Mouse (Mus musculus) cerebellum, adult 2 months (tissue): ENCODE measurements around the gene Spata31d1b. TPM values are rescaled to one million over a fixed set of nuclear protein-coding genes. Genes with fewer than 3 reads are reported as not detected.

Experiments used
- DNase-seq, 2 experiments: peaks; one replicate each; pipeline ENCODE4 v3.0.0; 2021
- H3K27ac ChIP-seq: fragments of 200-500 bp; 2 replicates; pipeline ENCODE4 v1.5.1; 2012; ENCODE audit warnings: low read length, control low read depth, inconsistent platforms; ENCODE audit not compliant: insufficient read depth
- H3K27me3 ChIP-seq: fragments of 200-500 bp; 2 replicates; pipeline ENCODE4 v1.6.1; 2012; ENCODE audit warnings: inconsistent platforms, mild to moderate bottlenecking, low read length, moderate library complexity; ENCODE audit not compliant: control insufficient read depth, insufficient read depth
- H3K4me1 ChIP-seq: fragments of 200-500 bp; 2 replicates; pipeline ENCODE4 v1.6.1; 2011; ENCODE audit warnings: low read length; ENCODE audit not compliant: control insufficient read depth, insufficient read depth
- H3K4me3 ChIP-seq: fragments of 200-500 bp; replicated peaks from 2 replicates; pipeline ENCODE3; 2011; ENCODE audit warnings: mild to moderate bottlenecking, low read depth, low read length, control low read depth; ENCODE audit not compliant: insufficient read depth
- CTCF ChIP-seq: fragments of 200-500 bp; IDR thresholded peaks from 2 replicates; pipeline ENCODE4 v1.5.1; 2011; ENCODE audit warnings: low read depth, mild to moderate bottlenecking, control low read depth, low read length, moderate library complexity, borderline replicate concordance; ENCODE audit not compliant: insufficient read depth
- POLR2A ChIP-seq: fragments of 200-500 bp; IDR thresholded peaks from 2 replicates; pipeline ENCODE4 v1.6.1; 2011; ENCODE audit warnings: low read length, control low read depth, borderline replicate concordance; ENCODE audit not compliant: insufficient read depth
- WGBS: fragments of 180-500 bp; shearing (Covaris S2); methylation state at CpG from one replicate; pipeline ENCODE4 v1.1.7; 2018; 5-methylcytosine and 5-hydroxymethylcytosine counted together
- polyA plus RNA-seq: library from polyadenylated mRNA; depleted of rRNA; stranded (reverse); fragments of >200 nt; gene quantifications from 2 replicates; pipeline ENCODE4 v1.2.3, GENCODE M21; 2012

Gene Spata31d1b
- polyA plus RNA-seq, 1 experiment = not detected

DNA sequence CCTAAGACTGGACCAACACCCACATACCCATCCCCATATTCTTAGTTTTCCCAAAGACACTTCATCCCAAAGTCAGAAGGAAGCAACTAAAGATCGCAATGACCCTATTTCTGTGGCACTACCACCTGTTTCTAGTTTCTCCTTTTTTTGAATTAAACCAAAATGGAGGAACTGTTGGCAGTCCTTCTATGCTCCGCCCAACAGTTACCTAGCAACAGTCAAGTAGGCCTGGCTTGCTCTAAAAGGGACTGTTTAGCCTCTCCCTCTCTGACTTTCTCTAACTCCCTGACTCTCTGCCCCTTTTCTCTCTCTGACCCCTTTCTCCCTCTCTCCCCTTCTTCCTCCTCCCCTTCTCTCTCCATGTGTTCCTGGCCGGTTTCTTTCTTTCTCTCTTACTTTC is 26.8 kb upstream of the Spata31d1b start:
- Histone ChIP-seq H3K4me3 (no peak overlapping the region), H3K27ac (no peak overlapping the region), H3K27me3 (no peaks in the 10 kb centered on the region), H3K4me1 (no peaks in the 10 kb centered on the region; the same call in 1 of the 2 replicates)
- no peak for DNase-seq
- TF ChIP-seq POLR2A (no peak), CTCF (no peak)
- 81% methylated on average over 3 of the region's 3 CpGs for WGBS

GRCm38 (mm10) chr13:59688338-59688770 is 23.7 kb upstream of the Spata31d1b start:
- 36% methylated on average over 13 of the region's 13 CpGs for WGBS
- Histone ChIP-seq H3K27me3 (no peaks in the 10 kb centered on the region), H3K4me1 (no peaks in the 10 kb centered on the region), H3K27ac (no peak overlapping the region), H3K4me3 (no peak overlapping the region)
- TF ChIP-seq CTCF = no peak
- no peak for TF ChIP-seq POLR2A
- peak; percentile 49 to 55 for DNase-seq

- Histone ChIP-seq H3K27ac (no peak overlapping the region), H3K4me3 (no peak overlapping the region), H3K4me1 (no peaks in the 10 kb centered on the region), H3K27me3 (no peaks in the 10 kb centered on the region)
- TF ChIP-seq CTCF = no peak
- no peak for TF ChIP-seq POLR2A
- WGBS = 94% methylated on average over 9 of the region's 9 CpGs
- no peak for DNase-seq
Measured at GRCm38 (mm10) chr13:59689313-59689712, 22.8 kb upstream of the Spata31d1b start.

DNA sequence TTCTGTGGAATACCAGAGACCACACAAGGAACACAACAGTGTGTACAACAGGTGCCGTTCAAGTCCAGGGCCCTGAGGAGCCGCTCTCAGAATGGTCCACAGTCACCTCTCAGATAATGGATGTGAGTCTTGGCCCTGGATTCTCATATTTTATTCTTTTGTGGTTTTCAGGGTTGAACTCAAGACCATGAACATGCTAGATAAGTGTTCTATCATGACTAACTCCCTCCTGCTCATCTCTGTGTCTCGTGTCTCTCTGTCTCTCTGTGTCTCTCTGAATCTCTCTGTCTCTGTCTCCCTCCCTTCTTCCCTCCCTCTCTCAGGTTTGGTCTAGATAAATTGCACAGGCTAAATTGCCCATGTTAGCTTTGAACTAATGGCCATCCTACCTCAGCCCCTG is 22.2 kb upstream of the Spata31d1b start:
- no peaks in the 10 kb centered on the region for H3K4me1 ChIP-seq
- no peak for TF ChIP-seq CTCF
- TF ChIP-seq POLR2A = no peak
- H3K27ac ChIP-seq = no peak overlapping the region
- no peaks in the 10 kb centered on the region for H3K27me3 ChIP-seq
- 97% methylated on average over 3 of the region's 3 CpGs for WGBS
- no peak overlapping the region for H3K4me3 ChIP-seq
- no peak for DNase-seq

- no peaks in the 10 kb centered on the region for H3K4me1 ChIP-seq
- WGBS = 89% methylated on average over 7 of the region's 7 CpGs
- no peak for DNase-seq
- H3K4me3 ChIP-seq = no peak overlapping the region
- H3K27ac ChIP-seq = no peak overlapping the region
- no peaks in the 10 kb centered on the region for H3K27me3 ChIP-seq
- TF ChIP-seq CTCF (no peak), POLR2A (no peak)
Measured at GRCm38 (mm10) chr13:59690576-59690975, 21.5 kb upstream of the Spata31d1b start.

- Histone ChIP-seq H3K27me3 (no peaks in the 10 kb centered on the region), H3K4me1 (no peaks in the 10 kb centered on the region), H3K4me3 (no peak overlapping the region), H3K27ac (no peak overlapping the region)
- DNase-seq = no peak
- TF ChIP-seq POLR2A = no peak
- TF ChIP-seq CTCF = no peak
- WGBS = 24% methylated on average over 10 of the region's 10 CpGs
Measured at GRCm38 (mm10) chr13:59691478-59691877, 20.6 kb upstream of the Spata31d1b start.

- Histone ChIP-seq H3K4me3 (no peak within 1 kb of the TSS), H3K27ac (no peak within 1 kb of the TSS), H3K4me1 (no peaks in the 10 kb centered on the region), H3K27me3 (no peaks in the 10 kb centered on the region)
- no peak for DNase-seq
- WGBS = 87% methylated on average over 3 of the region's 3 CpGs
- TF ChIP-seq POLR2A (no peak), CTCF (no peak)
Measured at GRCm38 (mm10) chr13:59694008-59694407, 18.1 kb upstream of the Spata31d1b start, which contains the start of gene 4921517D22Rik. Gene 4921517D22Rik, minus strand, starts transcription at chr13:59694108.

DNA sequence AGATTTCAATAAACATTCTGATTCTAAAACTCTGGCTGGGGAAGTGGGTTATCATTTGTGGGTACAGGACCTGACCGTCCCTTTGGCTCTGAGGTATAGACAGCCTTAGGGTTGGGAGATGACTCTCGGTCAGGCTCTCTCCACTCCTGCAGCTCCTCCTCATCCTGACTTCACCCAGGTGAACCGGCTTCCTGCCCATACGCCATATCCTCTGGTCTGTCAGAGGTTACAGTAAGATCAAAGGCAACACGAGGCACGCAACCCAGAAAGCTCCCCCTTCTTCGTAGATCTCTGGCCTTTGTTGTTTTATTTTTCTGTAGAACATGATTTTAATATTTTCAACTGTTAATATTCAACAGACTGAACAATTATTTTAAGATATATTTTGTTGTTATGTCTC is 16.3 kb upstream of the Spata31d1b start:
- TF ChIP-seq CTCF (no peak), POLR2A (no peak)
- Histone ChIP-seq H3K4me3 (no peak overlapping the region), H3K27ac (no peak overlapping the region), H3K4me1 (no peaks in the 10 kb centered on the region), H3K27me3 (no peaks in the 10 kb centered on the region)
- no peak for DNase-seq
- 92% methylated on average over 7 of the region's 7 CpGs for WGBS
